Mouse (Mus musculus) kidney, postnatal 0 days (tissue): ENCODE data around the gene Cmtm8. TPM values are rescaled to one million over a fixed set of nuclear protein-coding genes. Genes with fewer than 3 reads are reported as not detected.

Source experiments
- ATAC-seq: fragments of 200-750 bp; cut with Nextera tagmentation; replicated peaks from 2 replicates; pipeline ENCODE4 v1.8.0; 2017; ENCODE audit warnings: low read depth, moderate number of reproducible peaks, moderate TSS enrichment, moderate library complexity; ENCODE audit not compliant: low FRiP score
- DNase-seq: peaks from one replicate; pipeline ENCODE4 v3.0.0-alpha.2; 2016; ENCODE audit warnings: low spot score
- H3K27ac ChIP-seq: fragments of 300-500 bp; sonication (generic); 2 replicates; pipeline ENCODE4 v1.5.1; 2014; ENCODE audit warnings: mild to moderate bottlenecking
- H3K27me3 ChIP-seq: fragments of 300-500 bp; sonication (generic); 2 replicates; pipeline ENCODE4 v1.6.1; 2014; ENCODE audit warnings: low read length, mixed read lengths; ENCODE audit not compliant: insufficient read depth
- H3K36me3 ChIP-seq: fragments of 300-500 bp; sonication (generic); 2 replicates; pipeline ENCODE4 v1.6.1; 2014; ENCODE audit warnings: low read length, mixed read lengths; ENCODE audit not compliant: insufficient read depth
- H3K4me1 ChIP-seq: fragments of 300-500 bp; sonication (generic); replicated peaks from 2 replicates; pipeline ENCODE4 v1.6.1; 2014; ENCODE audit warnings: antibody characterized with exemption, low read length, mixed read lengths; ENCODE audit not compliant: insufficient read depth
- H3K4me2 ChIP-seq: fragments of 300-500 bp; sonication (generic); 2 replicates; pipeline ENCODE4 v1.6.1; 2014; ENCODE audit warnings: mild to moderate bottlenecking, low read length, moderate library complexity, mixed read lengths
- H3K4me3 ChIP-seq: fragments of 300-500 bp; sonication (generic); replicated peaks from 2 replicates; pipeline ENCODE4 v1.5.1; 2014; ENCODE audit warnings: low read depth, low read length
- H3K9ac ChIP-seq: fragments of 300-500 bp; sonication (generic); 2 replicates; pipeline ENCODE4 v1.6.1; 2014; ENCODE audit warnings: low read depth, low read length
- H3K9me3 ChIP-seq: fragments of 300-500 bp; sonication (generic); replicated peaks from 2 replicates; pipeline ENCODE4 v1.6.1; 2016; ENCODE audit warnings: low read length, inconsistent platforms, mixed read lengths
- CTCF ChIP-seq: IDR thresholded peaks from 2 replicates; pipeline ENCODE4 v1.5.1; 2016; ENCODE audit warnings: antibody characterized with exemption, low read depth, mild to moderate bottlenecking, moderate library complexity
- WGBS: fragments of 180-500 bp; shearing (Covaris S2); extraction: QIAGEN DNeasy Blood & Tissue Kit; methylation state at CpG from one replicate; pipeline ENCODE4 v1.1.7; 2014; 5-methylcytosine and 5-hydroxymethylcytosine counted together
- polyA plus RNA-seq: library from polyadenylated mRNA; unstranded; fragments of >200 nt; fragmentation: Nextera tagmentation; extraction: Ambion mirVana; gene quantifications from 2 replicates; pipeline ENCODE4 v1.2.1, GENCODE M21; 2015

Cmtm8 gene
- polyA plus RNA-seq, 1 experiment from 2014 or later, result 54.6 TPM

DNA sequence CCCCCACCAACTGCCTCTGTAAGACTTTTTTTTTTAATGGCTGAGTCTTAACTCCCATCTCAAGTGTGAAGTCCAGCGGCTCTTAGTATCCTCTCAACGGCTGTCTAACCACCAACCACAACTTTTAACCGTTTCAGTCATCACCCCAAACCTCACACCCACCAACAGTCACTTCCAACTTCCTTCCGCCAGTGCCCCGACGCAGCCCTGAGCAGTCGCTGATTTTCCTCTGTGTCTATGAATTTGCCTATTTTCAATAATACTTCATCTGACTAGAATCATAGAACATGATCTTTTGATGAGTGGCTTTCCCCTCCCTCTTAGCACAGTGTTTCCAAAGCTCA is 65.9 kb downstream of the Cmtm8 start:
- no peak overlapping the region for H3K4me2 ChIP-seq
- no peak overlapping the region for H3K9ac ChIP-seq
- no peak overlapping the region for H3K4me3 ChIP-seq
- no peak for ATAC-seq
- H3K27me3 ChIP-seq, result no peaks in the 10 kb centered on the region
- 0 out of 2 replicates have a peak overlapping the region, but pooled peaks have one; percentile 8 for H3K27ac ChIP-seq
- no peaks in the 10 kb centered on the region for H3K9me3 ChIP-seq
- H3K36me3 ChIP-seq, result no peaks in the 10 kb centered on the region
- no peak for TF ChIP-seq CTCF
- WGBS, result 62% methylated on average over 7 of the region's 7 CpGs
- no peak for DNase-seq
- peaks cover 6% of the 10 kb centered on the region; the same call in 1 of the 2 replicates for H3K4me1 ChIP-seq

DNA sequence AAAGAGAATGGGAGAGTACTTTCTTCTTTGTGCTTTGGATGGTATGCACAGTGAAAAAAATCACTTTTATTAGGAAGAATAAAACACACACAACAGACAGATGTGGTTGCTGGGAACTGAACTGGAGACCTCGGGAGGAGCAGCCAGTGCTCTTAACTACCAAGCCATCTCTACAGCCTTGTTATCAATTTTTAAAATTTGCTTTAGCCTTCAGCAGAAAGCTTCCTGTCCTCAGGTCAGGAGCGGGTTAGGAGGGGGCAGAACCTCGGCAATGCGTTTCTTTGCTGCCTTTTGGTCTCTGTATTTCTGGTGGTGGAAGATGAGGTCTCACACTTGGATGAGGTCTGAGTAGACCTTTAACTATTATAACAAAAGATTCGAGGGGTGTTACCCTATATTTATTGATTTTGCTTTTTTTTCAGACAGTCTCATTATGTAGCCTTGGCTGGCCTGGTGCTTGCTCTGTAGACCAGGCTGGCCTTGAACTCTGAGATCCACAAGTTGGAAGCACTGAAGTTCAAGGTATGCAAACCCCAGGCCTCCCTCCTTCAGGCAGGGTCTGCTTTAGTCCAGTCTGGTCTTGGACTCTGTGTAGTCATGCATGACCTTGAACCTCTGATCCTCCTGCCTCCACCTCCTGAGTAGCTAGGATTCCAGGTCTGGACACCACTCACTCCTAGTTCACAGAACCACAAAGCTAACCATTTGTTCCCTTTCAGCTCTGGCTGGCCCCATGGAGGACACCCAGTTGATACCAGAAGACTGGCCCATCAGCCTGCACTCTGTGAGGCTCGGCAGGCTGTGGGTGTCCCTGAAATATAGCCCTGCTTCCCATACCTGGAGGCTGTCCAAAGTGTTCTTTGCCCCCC is 66.5 kb downstream of the Cmtm8 start:
- no peak overlapping the region for H3K4me3 ChIP-seq
- no peak overlapping the region for H3K4me2 ChIP-seq
- H3K9me3 ChIP-seq, result no peaks in the 10 kb centered on the region
- no peak overlapping the region; the same call in 1 of the 2 replicates for H3K27ac ChIP-seq
- TF ChIP-seq CTCF, result no peak
- no peaks in the 10 kb centered on the region for H3K27me3 ChIP-seq
- 59% methylated on average over 6 of the region's 6 CpGs for WGBS
- ATAC-seq, result no peak
- 0 out of 2 replicates have a peak, but pooled peaks cover 4% of the 10 kb centered on the region for H3K36me3 ChIP-seq
- peaks cover 6% of the 10 kb centered on the region; the same call in 1 of the 2 replicates for H3K4me1 ChIP-seq
- DNase-seq, result no peak
- no peak overlapping the region for H3K9ac ChIP-seq

DNA sequence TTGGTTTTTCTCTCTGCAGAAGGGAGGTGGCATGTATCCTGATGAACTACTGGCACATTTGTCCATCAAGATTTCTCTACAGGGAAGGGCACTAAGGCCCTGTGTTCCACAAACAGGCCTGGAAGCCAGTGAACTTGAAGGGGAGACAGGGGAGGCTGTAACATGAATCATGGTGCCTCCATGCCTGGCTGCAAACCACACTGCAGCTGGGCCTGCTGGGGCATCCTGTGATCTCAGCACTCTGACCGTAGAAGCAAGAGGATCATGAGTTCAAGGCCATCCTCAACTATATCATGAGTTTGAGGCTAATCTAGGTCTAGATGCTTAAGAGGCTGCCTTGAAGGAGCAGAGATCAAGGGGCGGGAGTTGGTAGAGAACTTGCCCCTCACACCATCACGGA is 67.6 kb downstream of the Cmtm8 start:
- Histone ChIP-seq H3K9me3 (no peaks in the 10 kb centered on the region), H3K4me3 (no peak overlapping the region), H3K36me3 (0 out of 2 replicates have a peak, but pooled peaks cover 6% of the 10 kb centered on the region), H3K9ac (no peak overlapping the region), H3K4me1 (peaks cover 6% of the 10 kb centered on the region; the same call in 1 of the 2 replicates), H3K27ac (no peak overlapping the region; the same call in 1 of the 2 replicates), H3K4me2 (no peak overlapping the region), H3K27me3 (no peaks in the 10 kb centered on the region)
- 76% methylated on average over 3 of the region's 3 CpGs for WGBS
- no peak for DNase-seq
- ATAC-seq, result no peak
- no peak for TF ChIP-seq CTCF

DNA sequence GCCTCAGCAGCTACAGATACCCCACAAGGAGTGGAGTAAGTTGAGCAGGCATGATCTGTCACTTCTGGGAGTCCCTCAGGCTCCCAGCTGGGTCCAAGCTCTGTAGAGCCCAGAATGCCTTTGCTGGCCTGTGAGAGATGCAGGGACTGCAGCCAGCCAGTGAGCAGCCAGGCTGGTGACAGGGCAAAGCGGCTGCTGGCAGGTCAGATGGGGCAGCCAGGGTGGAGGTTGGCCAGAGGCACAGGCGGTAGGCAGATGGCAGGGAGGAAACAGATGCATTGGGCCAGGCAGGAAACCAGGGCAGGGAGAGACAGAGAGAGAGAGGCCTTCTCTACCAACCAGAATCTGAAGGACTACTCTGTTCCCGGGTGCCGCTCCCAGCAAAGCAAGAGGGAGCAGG is 68.7 kb downstream of the Cmtm8 start:
- Histone ChIP-seq H3K4me2 (no peak overlapping the region), H3K36me3 (0 out of 2 replicates have a peak, but pooled peaks cover 6% of the 10 kb centered on the region), H3K9ac (0 out of 2 replicates have a peak overlapping the region, but pooled peaks have one; percentile 27), H3K9me3 (no peaks in the 10 kb centered on the region), H3K27ac (peak overlapping the region; percentile 60), H3K4me3 (no peak overlapping the region), H3K27me3 (no peaks in the 10 kb centered on the region), H3K4me1 (peaks cover 6% of the 10 kb centered on the region; the same call in 1 of the 2 replicates)
- no peak for TF ChIP-seq CTCF
- DNase-seq, result no peak
- no peak for ATAC-seq
- 52% methylated on average over 4 of the region's 4 CpGs for WGBS

DNA sequence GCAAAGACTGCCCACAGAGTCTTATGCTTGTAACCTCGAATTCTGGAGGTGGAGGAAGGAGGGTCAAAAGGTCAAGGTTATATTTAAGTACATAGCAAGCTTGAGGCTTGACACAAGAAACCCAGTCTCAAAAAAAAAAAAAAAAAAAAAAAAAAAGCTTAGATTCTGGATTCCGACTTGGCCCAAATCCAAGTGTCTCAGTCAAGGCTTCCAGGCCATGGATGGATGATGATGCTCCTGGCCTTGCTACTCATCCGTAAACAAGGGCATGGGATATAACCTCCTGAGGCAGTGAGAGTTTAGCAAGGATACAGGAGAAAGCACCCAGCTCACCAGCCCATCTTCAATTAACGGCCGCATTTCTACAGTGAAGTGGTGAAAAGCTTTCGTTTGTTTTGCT is 69.3 kb downstream of the Cmtm8 start:
- H3K4me3 ChIP-seq, result no peak overlapping the region
- H3K36me3 ChIP-seq, result 0 out of 2 replicates have a peak, but pooled peaks cover 6% of the 10 kb centered on the region
- H3K27ac ChIP-seq, result peak overlapping the region; percentile 60; the same call in 1 of the 2 replicates
- no peak overlapping the region for H3K9ac ChIP-seq
- ATAC-seq, result no peak
- DNase-seq, result peak; percentile 44
- WGBS, result 38% methylated on average over 6 of the region's 6 CpGs
- H3K4me2 ChIP-seq, result no peak overlapping the region
- no peak for TF ChIP-seq CTCF
- H3K27me3 ChIP-seq, result no peaks in the 10 kb centered on the region
- no peaks in the 10 kb centered on the region for H3K9me3 ChIP-seq
- H3K4me1 ChIP-seq, result peaks cover 6% of the 10 kb centered on the region; the same call in 1 of the 2 replicates

DNA sequence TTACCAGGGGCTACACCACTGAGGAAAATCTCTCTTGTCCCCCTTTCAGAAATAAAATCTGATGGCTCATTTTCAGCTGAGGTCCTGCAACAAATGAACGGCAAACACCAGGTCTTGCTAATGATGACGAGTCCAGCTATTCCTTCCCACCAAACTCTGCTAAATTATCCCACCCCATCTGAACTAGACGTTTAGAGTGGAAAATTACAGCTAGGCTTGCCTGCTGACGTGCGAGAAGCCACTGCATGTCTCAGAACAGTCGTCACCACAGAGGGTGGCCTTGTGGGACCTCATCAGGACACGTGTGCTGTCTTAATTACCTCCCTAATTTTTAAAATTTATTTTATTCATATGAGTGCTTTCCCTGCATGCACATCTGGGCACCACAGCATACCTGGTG is 72.4 kb downstream of the Cmtm8 start:
- H3K27ac ChIP-seq, result no peak overlapping the region
- no peak overlapping the region for H3K9ac ChIP-seq
- 71% methylated on average over 7 of the region's 7 CpGs for WGBS
- no peaks in the 10 kb centered on the region for H3K27me3 ChIP-seq
- no peak overlapping the region for H3K4me3 ChIP-seq
- ATAC-seq (no peak), DNase-seq (peak; percentile 50)
- H3K4me1 ChIP-seq, result peaks cover 13% of the 10 kb centered on the region
- H3K4me2 ChIP-seq, result no peak overlapping the region
- H3K9me3 ChIP-seq, result no peaks in the 10 kb centered on the region
- 0 out of 2 replicates have a peak, but pooled peaks cover 6% of the 10 kb centered on the region for H3K36me3 ChIP-seq
- no peak for TF ChIP-seq CTCF
